Mouse (Mus musculus): ENCODE measurements around the gene Nsf.

The Nsf gene

GRCm38 (mm10) chr11:103941351-103941750 is 12.5 kb downstream of the Nsf start:
- no peak for DNase-seq (ENCODE audit: low read depth, low spot score)

DNA sequence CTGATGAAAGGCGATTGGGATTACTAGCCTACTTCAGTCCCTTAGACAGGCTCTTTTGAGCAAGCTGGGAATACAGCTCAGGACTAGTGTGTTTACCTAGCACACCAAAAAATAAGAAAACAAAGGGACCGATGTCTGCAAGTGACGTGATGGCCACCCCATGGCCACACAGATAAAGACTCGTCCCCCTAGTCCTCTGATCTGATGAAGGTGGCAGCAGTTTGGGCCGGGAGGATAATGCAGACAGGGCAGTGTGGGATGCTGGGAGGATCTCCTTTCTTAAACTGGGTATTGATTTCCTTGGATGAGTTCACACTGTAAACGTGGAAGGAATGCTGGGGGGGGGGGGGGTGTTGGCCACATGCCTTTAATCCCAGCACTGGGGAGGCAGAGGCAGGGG is 13.0 kb downstream of the Nsf start:
- DNase-seq (ENCODE audit: low read depth, low spot score), result no peak

GRCm38 (mm10) chr11:103937976-103938728 is 15.7 kb downstream of the Nsf start:
- DNase-seq (ENCODE audit: low read depth, low spot score), result no peak

DNA sequence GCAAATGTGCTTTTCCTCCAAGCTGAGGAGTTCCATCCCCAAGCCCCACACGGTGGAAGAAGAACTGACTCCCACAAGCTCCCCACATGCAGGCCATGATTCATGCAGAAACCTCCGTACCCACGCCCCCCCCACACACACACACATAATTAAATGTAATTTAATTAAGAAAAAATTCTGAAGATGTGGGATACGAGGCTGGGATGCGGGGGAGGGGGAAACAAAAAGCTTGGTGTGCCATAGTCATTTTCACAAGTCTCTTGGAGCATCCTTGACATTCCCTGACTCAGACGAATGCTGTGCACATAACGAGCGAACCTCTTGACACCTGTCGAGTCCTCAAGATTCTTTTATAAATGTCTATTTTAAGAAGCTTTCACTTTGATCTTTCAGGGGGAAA is 16.4 kb downstream of the Nsf start:
- DNase-seq (ENCODE audit: low read depth, low spot score), result no peak

DNA sequence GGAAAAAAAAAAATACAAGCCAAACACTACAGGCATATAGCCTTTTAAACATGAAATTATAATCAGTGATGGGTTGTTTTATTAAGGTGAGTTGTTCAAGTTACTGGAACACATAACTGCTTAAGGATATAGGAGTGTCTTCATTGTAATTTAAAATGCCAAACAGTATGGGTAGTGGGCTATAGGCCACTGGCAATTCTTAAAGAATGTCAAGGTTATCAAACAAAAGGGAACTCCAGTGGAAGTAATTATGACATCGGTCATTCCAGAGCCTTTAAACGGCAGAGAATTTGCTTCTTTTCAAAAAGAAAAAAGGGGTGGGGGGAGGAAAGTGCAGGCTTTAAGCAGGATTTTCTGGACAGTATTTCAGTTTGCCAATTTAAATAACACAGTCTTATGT is 18.1 kb downstream of the Nsf start:
- no peak for DNase-seq (ENCODE audit: low read depth, low spot score)

GRCm38 (mm10) chr11:103933886-103934285 is 20.0 kb downstream of the Nsf start:
- no peak for DNase-seq (ENCODE audit: low read depth, low spot score)

DNA sequence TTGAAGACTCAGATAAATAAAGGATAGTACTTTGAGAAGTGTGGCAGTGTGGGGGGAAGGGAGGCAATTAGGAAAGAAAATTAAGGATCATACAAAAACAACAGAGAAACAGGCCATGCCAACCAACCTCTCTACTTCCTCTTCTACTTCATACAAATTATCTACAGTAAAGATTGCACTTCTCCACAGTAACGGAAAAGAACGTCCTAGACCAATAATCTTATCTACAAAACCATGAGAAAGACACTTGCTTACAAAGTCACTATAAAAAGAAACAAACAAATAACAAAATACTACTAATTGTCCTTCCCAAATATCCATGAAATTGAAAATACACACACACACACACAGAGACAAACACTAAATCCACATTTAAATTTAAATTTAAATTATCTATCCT is 29.9 kb downstream of the Nsf start:
- no peak for DNase-seq (ENCODE audit: low read depth, low spot score)

DNA sequence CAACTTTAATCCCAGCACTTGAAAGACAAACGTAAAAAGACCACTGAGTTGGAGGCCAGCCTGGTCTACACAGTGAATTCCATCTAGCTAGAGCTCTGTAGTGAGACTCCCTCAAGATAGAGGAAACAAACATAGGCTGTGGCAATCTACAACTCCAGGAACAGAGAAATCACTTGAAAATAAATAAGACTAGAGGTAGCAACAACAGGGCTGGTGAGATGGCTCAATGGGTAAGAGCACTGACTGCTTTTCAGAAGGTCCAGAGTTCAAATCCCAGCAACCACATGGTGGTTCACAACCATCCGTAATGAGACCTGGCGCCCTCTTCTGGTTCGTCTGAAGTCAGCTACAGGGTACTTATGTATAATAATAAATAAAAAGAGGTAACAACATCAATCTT is 30.6 kb downstream of the Nsf start:
- DNase-seq (ENCODE audit: low read depth, low spot score), result no peak

DNA sequence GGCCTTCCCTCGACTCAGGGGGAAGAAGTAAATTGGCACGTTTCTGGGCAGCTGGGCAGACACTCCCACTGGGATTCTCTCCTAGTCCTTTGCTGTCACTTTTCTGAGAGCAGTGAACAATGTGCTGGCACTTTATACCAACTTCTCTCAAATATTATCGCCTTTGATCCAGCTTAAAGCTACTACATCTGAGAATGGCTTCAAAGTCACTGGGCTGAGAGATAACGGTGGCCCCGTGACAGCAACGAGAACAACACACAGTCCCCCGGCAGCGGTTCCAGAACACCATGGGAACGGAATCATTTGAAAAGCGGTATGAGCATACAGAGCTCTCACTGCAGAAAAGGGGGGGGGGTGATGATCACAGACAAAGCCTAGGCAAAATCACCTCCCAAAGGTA is 31.0 kb downstream of the Nsf start:
- DNase-seq (ENCODE audit: low read depth, low spot score), result no peak

GRCm38 (mm10) chr11:103920665-103921064 is 33.2 kb downstream of the Nsf start:
- no peak for DNase-seq (ENCODE audit: low read depth, low spot score)

- no peak for DNase-seq (ENCODE audit: low read depth, low spot score)
Observed at GRCm38 (mm10) chr11:103916807-103917206, 37.0 kb downstream of the Nsf start.

DNA sequence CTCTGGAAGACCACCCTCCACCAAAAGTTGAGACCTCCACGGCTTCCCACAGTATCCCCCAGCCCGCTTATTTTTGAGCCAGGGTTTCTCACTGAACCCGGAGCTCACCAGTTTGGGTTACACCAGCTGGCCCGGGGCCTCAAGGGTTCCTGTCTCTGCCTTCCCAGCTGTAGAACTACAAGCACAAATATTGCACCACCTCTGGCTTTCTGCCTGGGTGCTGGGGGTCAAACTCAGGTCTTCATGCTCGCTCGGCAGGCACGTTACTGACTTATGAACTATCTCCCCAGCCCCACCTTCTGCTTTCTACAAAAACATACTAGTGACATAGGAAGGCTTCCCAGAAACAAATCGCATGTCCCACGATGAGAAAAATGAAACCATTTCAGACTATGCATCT is 38.2 kb downstream of the Nsf start:
- no peak for DNase-seq (ENCODE audit: low read depth, low spot score)

GRCm38 (mm10) chr11:103910993-103911585 is 42.8 kb downstream of the Nsf start:
- DNase-seq (ENCODE audit: low read depth, low spot score), result no peak

- DNase-seq (ENCODE audit: low read depth, low spot score), result no peak
Observed at GRCm38 (mm10) chr11:103910531-103910930, 43.3 kb downstream of the Nsf start.

- DNase-seq (ENCODE audit: low read depth, low spot score), result no peak
Observed at GRCm38 (mm10) chr11:103909809-103910208, 44.0 kb downstream of the Nsf start.

GRCm38 (mm10) chr11:103909396-103909795 is 44.5 kb downstream of the Nsf start:
- no peak for DNase-seq (ENCODE audit: low read depth, low spot score)

DNA sequence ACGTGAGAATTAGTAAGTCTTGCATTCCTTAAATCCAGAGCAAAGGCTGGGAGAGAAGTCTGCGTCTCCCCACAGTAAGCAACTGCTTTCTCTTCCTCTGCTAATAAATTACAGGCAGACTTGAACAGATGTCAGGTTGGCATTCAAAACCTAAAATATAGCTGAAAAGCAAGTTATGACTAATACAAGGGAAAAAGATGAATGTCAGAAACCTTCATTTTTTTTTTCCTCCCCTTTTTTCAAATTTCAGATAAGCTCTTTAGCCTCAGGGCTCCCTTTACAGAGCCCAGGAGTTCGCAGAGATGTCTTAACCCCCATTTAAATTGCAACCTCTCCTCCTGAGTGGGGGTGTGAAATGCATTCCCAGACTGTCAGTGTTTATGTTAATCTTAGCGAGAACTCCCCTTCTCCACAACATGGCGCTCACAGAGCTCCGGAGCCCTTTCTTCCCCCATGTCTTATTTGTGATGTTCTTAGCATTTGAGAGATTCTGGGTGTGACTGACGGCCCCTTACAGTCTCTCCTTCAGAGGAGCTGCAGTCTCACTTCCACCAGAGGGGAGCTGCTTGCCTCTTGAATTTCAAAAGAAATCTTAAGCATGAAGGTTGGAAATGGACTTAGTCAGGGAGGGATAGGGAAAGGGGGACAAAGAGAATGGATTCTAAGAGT is 47.7 kb downstream of the Nsf start:
- DNase-seq (ENCODE audit: low read depth, low spot score), result no peak

DNA sequence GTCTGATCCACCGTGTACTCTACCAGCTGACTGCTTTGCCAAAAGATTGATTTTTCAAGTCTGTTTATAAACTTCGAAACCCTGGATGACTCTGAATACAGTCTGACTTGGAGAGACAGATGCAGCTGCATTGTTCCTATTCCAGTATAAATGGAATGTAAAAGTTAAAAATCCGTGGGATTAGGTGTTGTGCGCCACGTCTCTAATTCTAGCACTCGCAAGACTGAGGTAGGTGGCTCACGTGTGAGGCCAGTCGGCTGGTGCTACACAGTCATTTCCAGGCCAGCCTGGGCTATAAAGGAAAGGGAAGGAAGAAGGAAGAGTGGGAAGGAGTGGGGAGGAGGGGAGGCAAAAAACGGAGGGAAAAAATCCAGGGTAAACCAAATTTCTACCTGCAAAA is 48.4 kb downstream of the Nsf start:
- DNase-seq (ENCODE audit: low read depth, low spot score), result no peak

- DNase-seq (ENCODE audit: low read depth, low spot score), result no peak
Observed at GRCm38 (mm10) chr11:103901581-103901966, 52.3 kb downstream of the Nsf start.

GRCm38 (mm10) chr11:103900803-103901580 is 52.9 kb downstream of the Nsf start:
- DNase-seq (ENCODE audit: low read depth, low spot score), result no peak

DNA sequence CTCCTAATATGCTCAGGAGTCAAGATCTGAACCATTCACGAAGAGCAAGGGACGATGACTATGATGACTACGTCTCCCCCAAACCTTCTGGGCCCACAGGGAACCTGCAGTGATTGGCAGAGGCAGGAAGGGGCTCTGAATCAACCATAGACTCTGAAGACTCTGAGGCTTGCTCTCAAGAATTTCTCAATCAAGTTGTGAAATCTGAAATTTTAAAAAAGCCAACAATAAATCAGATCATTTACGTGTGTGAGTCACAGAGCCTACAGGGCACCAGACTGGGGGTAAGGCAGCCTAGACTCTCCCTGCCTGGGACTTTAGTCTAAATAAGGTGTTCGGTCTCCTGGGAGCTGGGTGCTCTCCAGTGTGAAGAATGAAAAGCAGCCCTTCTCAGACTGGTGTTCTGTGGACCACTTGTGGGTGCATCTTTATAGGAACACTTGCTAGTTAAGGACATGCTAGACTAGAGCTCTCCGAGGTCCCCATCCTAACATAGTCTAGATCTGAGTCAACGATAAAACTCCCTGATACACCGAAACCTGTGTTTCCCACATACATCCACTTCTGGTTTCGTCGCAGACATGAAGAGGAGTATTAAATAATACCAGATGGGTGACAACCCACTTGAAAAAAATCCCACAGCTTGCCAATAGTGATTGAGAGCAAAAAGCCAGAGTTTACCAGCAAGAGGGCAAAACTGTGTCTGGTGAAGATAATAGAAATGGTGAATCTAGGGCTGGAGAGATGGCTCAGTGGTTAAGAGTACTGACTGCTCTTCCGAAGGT is 56.7 kb downstream of the Nsf start:
- DNase-seq (ENCODE audit: low read depth, low spot score), result no peak

Measured in WW6 (cell line).